Mouse (Mus musculus) embryonic facial prominence, embryonic 12.5 days (tissue): Measurements from ENCODE around the gene Smpd4. TPM values are rescaled to one million over a fixed set of nuclear protein-coding genes. Genes with fewer than 3 reads are reported as not detected.

Source experiments
- ATAC-seq: fragments of 200-750 bp; cut with Nextera tagmentation; 2 replicates; pipeline ENCODE4 v1.8.0; 2017; ENCODE audit not compliant: insufficient number of reproducible peaks, insufficient read depth, low FRiP score, low TSS enrichment
- H3K27ac ChIP-seq: fragments of 300-500 bp; sonication (generic); 2 replicates; pipeline ENCODE4 v1.5.1; 2016; ENCODE audit warnings: mild to moderate bottlenecking
- H3K27me3 ChIP-seq: fragments of 300-500 bp; sonication (generic); 2 replicates; pipeline ENCODE4 v1.6.1; 2016; ENCODE audit warnings: mild to moderate bottlenecking, moderate library complexity
- H3K36me3 ChIP-seq: fragments of 300-500 bp; sonication (generic); 2 replicates; pipeline ENCODE4 v1.6.1; 2016; ENCODE audit warnings: mild to moderate bottlenecking
- H3K4me1 ChIP-seq: fragments of 300-500 bp; sonication (generic); 2 replicates; pipeline ENCODE4 v1.6.1; 2016
- H3K4me2 ChIP-seq: fragments of 300-500 bp; sonication (generic); replicated peaks from 2 replicates; pipeline ENCODE4 v1.6.1; 2016; ENCODE audit warnings: mild to moderate bottlenecking, moderate library complexity
- H3K4me3 ChIP-seq: fragments of 300-500 bp; sonication (generic); 2 replicates; pipeline ENCODE4 v1.5.1; 2016; ENCODE audit warnings: mild to moderate bottlenecking
- H3K9ac ChIP-seq: fragments of 300-500 bp; sonication (generic); 2 replicates; pipeline ENCODE4 v1.6.1; 2016; ENCODE audit warnings: mild to moderate bottlenecking, moderate library complexity
- H3K9me3 ChIP-seq: fragments of 300-500 bp; sonication (generic); 2 replicates; pipeline ENCODE4 v1.6.1; 2016; ENCODE audit warnings: mild to moderate bottlenecking, moderate library complexity
- WGBS: fragments of 180-500 bp; shearing (Covaris S2); methylation state at CpG from one replicate; pipeline ENCODE4 v1.1.7; 2016; 5-methylcytosine and 5-hydroxymethylcytosine counted together
- polyA plus RNA-seq: library from polyadenylated mRNA; unstranded; fragments of >200 nt; fragmentation: Nextera tagmentation; extraction: Ambion mirVana; gene quantifications from 2 replicates; pipeline ENCODE4 v1.2.1, GENCODE M21; 2016

Gene Smpd4
- polyA plus RNA-seq, 1 experiment from 2014 or later: 49.3 TPM

DNA sequence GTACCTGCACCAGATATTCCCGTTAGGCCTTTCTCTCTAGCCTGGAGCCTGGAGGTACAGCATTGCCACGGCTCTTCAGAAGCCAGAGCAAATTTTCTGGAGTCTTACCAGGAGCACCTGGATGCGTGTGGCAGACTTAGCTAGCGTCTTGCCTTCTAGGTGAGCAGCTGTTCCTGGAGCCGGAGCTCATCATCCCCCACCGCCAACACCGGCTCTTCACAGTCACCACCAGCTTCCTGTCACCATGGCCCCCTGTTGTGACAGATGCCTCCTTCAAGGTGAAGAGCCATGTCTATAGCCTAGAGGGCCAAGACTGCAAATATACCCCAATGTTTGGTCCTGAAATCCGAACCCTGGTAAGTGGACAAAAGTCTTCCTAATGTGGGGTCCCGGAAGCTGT is 21.6 kb downstream of the Smpd4 start:
- peaks cover 66% of the 10 kb centered on the region for H3K36me3 ChIP-seq
- H3K27me3 ChIP-seq: no peaks in the 10 kb centered on the region
- no peak for ATAC-seq
- no peaks in the 10 kb centered on the region for H3K4me1 ChIP-seq
- H3K4me3 ChIP-seq: no peak overlapping the region
- H3K4me2 ChIP-seq: no peak overlapping the region
- no peaks in the 10 kb centered on the region for H3K9me3 ChIP-seq
- 91% methylated on average over 9 of the region's 9 CpGs for WGBS
- H3K9ac ChIP-seq: no peak overlapping the region
- H3K27ac ChIP-seq: no peak overlapping the region

DNA sequence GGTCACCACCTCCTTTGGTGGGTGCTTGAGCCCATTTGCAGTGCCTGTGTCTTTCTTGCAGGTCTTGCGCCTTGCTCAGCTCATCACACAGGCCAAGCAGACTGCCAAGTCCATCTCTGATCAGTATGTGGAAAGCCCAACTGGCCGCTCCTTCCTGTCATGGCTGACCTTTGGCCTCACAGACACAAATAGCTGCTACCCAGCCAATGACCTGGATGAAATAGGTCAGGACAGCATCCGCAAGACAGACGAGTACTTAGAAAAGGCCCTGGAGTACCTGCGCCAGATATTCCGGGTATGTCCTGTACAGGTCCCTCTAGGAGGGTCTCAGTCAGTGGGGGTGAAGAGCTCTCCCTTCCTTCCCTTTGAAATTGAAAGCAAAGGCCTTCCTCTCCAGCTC is 22.1 kb downstream of the Smpd4 start:
- WGBS: 80% methylated on average over 6 of the region's 6 CpGs
- no peak overlapping the region for H3K27ac ChIP-seq
- H3K27me3 ChIP-seq: no peaks in the 10 kb centered on the region
- H3K4me2 ChIP-seq: no peak overlapping the region
- no peak overlapping the region for H3K9ac ChIP-seq
- H3K9me3 ChIP-seq: no peaks in the 10 kb centered on the region
- no peaks in the 10 kb centered on the region for H3K4me1 ChIP-seq
- ATAC-seq: no peak
- H3K4me3 ChIP-seq: no peak overlapping the region
- H3K36me3 ChIP-seq: peaks cover 61% of the 10 kb centered on the region

DNA sequence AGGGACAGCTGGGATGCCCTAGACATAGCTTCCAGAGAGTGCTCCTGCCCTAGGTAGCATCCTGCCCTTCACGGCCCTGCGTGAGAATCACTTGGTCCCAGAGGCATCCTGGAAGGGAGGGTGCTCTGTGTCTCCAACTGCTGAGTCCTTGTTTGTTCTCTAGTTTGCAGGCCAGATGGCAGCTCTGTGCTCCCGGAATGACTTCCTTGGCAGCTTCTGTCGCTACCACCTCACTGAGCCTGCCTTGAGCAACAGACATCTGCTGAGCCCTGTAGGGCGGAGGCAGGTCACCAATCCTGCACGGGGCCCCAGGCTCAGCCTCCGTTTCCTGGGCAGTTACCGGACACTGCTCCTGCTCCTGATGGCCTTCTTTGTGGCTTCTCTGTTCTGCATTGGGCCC is 23.2 kb downstream of the Smpd4 start:
- Histone ChIP-seq H3K4me2 (no peak overlapping the region), H3K36me3 (peaks cover 58% of the 10 kb centered on the region), H3K9ac (no peak overlapping the region), H3K4me3 (no peak overlapping the region), H3K9me3 (no peaks in the 10 kb centered on the region), H3K27ac (no peak overlapping the region), H3K27me3 (no peaks in the 10 kb centered on the region), H3K4me1 (peaks cover 6% of the 10 kb centered on the region)
- ATAC-seq: no peak
- WGBS: 91% methylated on average over 8 of the region's 8 CpGs

GRCm38 (mm10) chr16:17643437-17643990 is 24.4 kb downstream of the Smpd4 start:
- Histone ChIP-seq H3K4me3 (no peak overlapping the region), H3K27me3 (no peaks in the 10 kb centered on the region), H3K9me3 (no peaks in the 10 kb centered on the region), H3K36me3 (peaks cover 46% of the 10 kb centered on the region), H3K27ac (no peak overlapping the region), H3K4me1 (peaks cover 6% of the 10 kb centered on the region), H3K4me2 (no peak overlapping the region), H3K9ac (no peak overlapping the region)
- no peak for ATAC-seq
- WGBS: 89% methylated on average over 4 of the region's 4 CpGs

GRCm38 (mm10) chr16:17646310-17647114 is 27.4 kb downstream of the Smpd4 start, which contains the start of gene Ccdc74a:
Gene Ccdc74a, plus strand, starts transcription at chr16:17646470.
- H3K36me3 ChIP-seq: peaks cover 37% of the 10 kb centered on the region
- no peaks in the 10 kb centered on the region for H3K9me3 ChIP-seq
- peak within 1 kb of the TSS; percentile 61 for H3K9ac ChIP-seq
- WGBS: 3% methylated on average over 55 of the region's 65 CpGs
- peak within 1 kb of the TSS; percentile 64 for H3K27ac ChIP-seq
- no peaks in the 10 kb centered on the region for H3K27me3 ChIP-seq
- ATAC-seq: peak; percentile 92
- H3K4me3 ChIP-seq: peak within 1 kb of the TSS; percentile 50
- H3K4me2 ChIP-seq: peak within 1 kb of the TSS; percentile 67
- H3K4me1 ChIP-seq: peaks cover 6% of the 10 kb centered on the region

DNA sequence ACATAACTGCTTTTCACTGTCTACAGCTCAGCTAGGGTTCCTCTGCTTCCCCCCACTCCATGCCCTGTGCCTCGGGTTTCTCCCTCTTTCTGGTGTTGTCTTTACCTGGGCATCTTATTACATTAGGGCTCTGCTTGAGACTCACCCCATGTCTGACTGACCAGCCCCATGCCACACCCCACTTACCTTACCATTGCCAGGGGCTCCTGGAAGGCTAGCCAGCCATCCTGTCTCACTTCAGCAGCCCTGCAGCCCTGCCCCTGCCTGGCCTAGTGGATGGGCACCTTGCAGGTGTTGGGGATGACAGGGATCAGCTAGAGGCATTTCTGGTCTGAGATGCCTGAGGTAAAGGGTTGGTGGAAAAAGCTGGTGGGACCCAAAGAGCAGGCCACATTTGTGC is 28.0 kb downstream of the Smpd4 start:
- H3K27me3 ChIP-seq: no peaks in the 10 kb centered on the region
- peaks cover 6% of the 10 kb centered on the region for H3K4me1 ChIP-seq
- H3K36me3 ChIP-seq: peaks cover 40% of the 10 kb centered on the region
- 0 out of 2 replicates have a peak overlapping the region, but pooled peaks have one; percentile 61 for H3K9ac ChIP-seq
- peak overlapping the region; percentile 50 for H3K4me3 ChIP-seq
- no peak for ATAC-seq
- H3K9me3 ChIP-seq: no peaks in the 10 kb centered on the region
- 11% methylated on average over 1 of the region's 1 CpGs for WGBS
- peak overlapping the region; percentile 67 for H3K4me2 ChIP-seq
- H3K27ac ChIP-seq: no peak overlapping the region

DNA sequence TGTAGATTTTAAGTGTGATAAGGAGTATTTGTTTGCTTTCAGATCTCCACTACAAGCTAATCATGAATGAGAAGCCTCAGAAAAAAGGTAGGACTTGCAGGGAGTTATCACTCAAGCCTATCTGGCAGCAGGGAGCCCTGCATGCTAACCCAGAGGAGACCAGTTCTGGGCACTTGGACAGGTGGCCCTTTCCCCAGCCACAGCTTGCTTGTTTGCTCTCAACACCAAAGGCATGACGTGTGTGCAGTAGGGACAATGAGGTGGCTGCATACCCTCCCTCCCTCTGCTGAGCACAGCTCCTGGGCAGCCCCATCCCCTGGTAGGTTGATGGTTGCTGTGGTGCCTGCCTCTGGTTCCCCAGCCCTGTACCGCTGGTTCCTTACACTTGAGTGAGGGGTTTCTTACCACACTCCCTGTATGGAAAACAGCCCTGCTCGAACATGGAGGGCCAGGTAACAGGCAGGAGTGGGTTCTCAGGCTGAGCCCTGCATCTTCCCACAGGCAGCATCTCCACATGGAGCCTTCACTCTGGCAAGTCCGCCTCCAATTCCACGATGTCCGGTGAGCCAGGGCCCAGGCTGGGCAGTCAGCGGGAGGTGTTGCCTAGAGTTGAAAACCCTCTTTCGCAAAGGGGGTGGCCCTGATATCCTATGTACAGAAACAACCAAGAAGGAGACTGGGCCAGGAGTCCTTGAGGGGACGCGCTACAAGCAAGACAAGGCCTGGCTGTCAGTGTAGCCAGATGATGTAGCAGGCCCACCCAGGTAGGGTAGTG is 28.6 kb downstream of the Smpd4 start:
- H3K4me3 ChIP-seq: no peak overlapping the region
- H3K36me3 ChIP-seq: peaks cover 40% of the 10 kb centered on the region
- H3K4me2 ChIP-seq: no peak overlapping the region
- H3K27ac ChIP-seq: no peak overlapping the region
- ATAC-seq: no peak
- no peak overlapping the region for H3K9ac ChIP-seq
- no peaks in the 10 kb centered on the region for H3K27me3 ChIP-seq
- no peaks in the 10 kb centered on the region for H3K9me3 ChIP-seq
- 84% methylated on average over 10 of the region's 10 CpGs for WGBS
- H3K4me1 ChIP-seq: peaks cover 6% of the 10 kb centered on the region

- Histone ChIP-seq H3K9ac (no peak overlapping the region), H3K4me2 (no peak overlapping the region), H3K4me1 (peaks cover 6% of the 10 kb centered on the region), H3K27ac (no peak overlapping the region), H3K9me3 (no peaks in the 10 kb centered on the region), H3K4me3 (no peak overlapping the region), H3K27me3 (no peaks in the 10 kb centered on the region), H3K36me3 (peaks cover 57% of the 10 kb centered on the region)
- no peak for ATAC-seq
- 85% methylated on average over 16 of the region's 16 CpGs for WGBS
These were observed 30.9 kb downstream of the Smpd4 start for GRCm38 (mm10) chr16:17649925-17650605.

DNA sequence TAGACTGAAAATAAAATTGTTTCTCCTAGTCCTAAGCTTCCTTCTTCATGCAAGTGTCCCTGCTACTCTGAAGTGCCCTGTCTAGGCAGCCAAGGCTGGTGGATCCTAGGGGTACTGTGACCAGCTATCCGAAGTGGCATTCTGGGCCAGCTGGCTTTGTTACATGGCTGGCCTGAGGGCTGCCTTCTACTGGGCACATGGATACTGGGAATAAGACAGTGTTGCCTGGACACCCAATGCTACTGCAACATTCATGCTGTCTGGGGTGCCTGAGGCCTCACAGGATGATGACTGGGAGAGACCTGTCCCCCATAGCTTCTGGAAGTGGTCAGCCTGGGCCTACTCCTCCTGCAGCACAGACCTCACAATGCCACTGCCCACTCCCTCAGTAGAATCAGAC is 31.6 kb downstream of the Smpd4 start:
- no peak overlapping the region for H3K9ac ChIP-seq
- H3K4me3 ChIP-seq: no peak overlapping the region
- ATAC-seq: no peak
- H3K27ac ChIP-seq: no peak overlapping the region
- H3K4me1 ChIP-seq: peaks cover 6% of the 10 kb centered on the region
- H3K27me3 ChIP-seq: no peaks in the 10 kb centered on the region
- 95% methylated on average over 1 of the region's 1 CpGs for WGBS
- peaks cover 63% of the 10 kb centered on the region for H3K36me3 ChIP-seq
- H3K4me2 ChIP-seq: no peak overlapping the region
- no peaks in the 10 kb centered on the region for H3K9me3 ChIP-seq

- 91% methylated on average over 4 of the region's 4 CpGs for WGBS
- Histone ChIP-seq H3K4me1 (no peaks in the 10 kb centered on the region), H3K4me2 (no peak overlapping the region), H3K27me3 (no peaks in the 10 kb centered on the region), H3K9me3 (no peaks in the 10 kb centered on the region), H3K27ac (no peak overlapping the region), H3K4me3 (no peak overlapping the region), H3K9ac (no peak overlapping the region; the same call in 1 of the 2 replicates), H3K36me3 (peaks cover 73% of the 10 kb centered on the region)
- no peak for ATAC-seq
These were observed 33.5 kb downstream of the Smpd4 start for GRCm38 (mm10) chr16:17652607-17653006.

- Histone ChIP-seq H3K27ac (no peak overlapping the region), H3K9me3 (no peaks in the 10 kb centered on the region), H3K4me3 (no peak overlapping the region), H3K4me1 (no peaks in the 10 kb centered on the region), H3K27me3 (no peaks in the 10 kb centered on the region), H3K36me3 (peaks cover 82% of the 10 kb centered on the region), H3K4me2 (no peak overlapping the region), H3K9ac (no peak overlapping the region)
- WGBS: 90% methylated on average over 5 of the region's 5 CpGs
- no peak for ATAC-seq
These were observed 34.4 kb downstream of the Smpd4 start for GRCm38 (mm10) chr16:17653601-17654000.
